Mouse (Mus musculus): ENCODE data around the gene Npas3.

The Npas3 gene

DNA sequence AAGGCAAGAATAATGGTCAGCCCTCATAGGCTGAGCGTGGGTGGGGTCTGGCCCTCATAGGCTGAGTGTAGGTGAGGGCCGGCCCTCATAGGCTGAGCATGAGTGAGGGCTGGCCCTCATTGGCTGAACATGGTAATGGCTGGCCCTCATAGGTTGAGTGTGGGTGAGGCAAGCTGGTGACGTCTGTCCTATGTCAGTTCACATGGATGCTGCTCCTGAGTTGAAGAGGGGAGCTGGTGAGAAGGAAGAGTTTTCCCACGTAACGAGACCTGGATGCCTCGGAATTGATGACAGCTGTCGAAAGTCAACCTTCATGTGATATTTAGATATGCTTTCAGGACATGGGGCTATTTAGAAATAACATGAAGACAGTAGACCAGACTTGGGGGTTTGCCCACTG is 45.5 kb downstream of the Npas3 start:
- no peak for DNase-seq (ENCODE audit: low spot score in 2 of 2)

DNA sequence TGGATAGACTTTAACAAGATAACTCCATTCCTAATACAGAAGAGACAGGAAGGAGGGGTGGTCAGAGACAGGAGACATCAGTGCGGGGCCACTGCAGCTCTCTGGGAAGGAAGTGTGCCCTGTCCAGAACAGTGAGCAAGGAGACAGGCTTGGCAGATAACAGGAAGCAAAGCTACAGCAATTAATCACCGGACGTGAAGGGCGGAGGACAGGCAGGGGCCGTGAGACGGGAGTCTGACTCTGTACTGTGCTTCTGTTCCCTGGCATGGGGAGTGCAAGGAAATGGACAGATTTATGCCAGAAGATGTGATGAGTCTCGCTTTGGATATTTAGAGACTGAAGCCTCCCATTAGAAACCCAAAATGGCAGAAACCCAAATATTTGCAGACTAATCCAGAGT is 47.3 kb downstream of the Npas3 start:
- DNase-seq (ENCODE audit: low spot score in 2 of 2) = no peak

DNA sequence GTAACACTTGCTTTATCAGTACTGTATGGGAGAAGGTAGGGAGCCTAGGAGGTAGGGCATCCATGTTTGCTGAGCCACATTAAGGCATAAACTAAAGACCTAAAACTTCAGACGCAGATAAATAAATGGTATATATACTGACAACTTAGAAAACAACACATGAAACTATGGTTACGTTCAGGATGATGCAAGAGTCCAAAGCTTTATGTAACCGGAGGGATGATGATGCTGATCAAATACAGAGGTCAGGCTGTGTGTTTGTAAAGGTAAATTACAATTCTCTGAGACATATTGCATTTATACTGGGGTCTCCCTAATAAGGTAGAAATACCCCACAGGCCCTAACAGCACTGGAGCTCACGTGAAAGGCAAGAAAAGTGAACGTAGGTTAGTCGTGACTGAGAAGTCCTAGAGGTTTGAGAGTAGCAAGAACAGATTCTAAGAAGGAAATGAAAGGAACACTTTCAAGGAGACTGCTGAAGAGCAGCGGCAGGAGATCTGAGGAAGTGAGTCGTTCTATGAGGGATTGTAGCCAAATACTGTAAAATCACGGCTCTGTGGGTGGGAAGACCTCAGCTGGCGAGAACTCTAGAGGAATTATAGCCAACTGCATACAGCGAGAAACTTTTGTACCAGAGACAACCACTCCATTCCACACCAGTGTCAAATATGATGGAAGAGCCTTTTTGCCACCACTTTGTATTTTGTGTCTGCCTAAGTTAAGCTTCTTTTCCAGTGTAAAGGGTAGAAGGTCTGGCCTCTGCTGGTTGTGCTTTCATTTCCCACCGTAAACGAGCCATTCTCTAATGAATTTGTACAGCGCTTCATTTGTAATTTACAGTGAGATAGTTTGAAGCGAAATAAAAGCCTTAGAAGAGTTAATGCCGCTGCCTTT is 49.7 kb downstream of the Npas3 start:
- DNase-seq (ENCODE audit: low spot score in 2 of 2) = no peak

DNA sequence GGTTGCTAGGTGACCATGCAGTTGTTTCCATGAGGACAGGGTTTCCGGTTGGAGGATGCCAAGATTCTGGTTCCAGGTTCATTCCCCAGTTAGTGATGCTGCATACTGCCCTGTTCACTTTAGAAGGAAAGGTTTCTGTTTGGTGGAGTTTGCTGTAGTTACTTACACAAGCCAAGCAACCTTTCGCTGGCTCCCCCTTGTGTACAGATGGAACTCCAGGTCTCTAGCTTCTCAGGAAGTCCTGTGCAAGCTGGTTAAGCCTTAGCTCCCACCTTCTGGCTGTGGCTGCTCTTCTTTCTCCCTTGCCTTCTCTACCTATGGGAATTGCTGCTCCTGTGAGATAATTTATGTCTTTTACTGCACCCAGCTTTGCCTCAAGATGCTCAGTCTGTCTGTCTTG is 52.5 kb downstream of the Npas3 start:
- DNase-seq (ENCODE audit: low spot score in 2 of 2) = no peak

DNA sequence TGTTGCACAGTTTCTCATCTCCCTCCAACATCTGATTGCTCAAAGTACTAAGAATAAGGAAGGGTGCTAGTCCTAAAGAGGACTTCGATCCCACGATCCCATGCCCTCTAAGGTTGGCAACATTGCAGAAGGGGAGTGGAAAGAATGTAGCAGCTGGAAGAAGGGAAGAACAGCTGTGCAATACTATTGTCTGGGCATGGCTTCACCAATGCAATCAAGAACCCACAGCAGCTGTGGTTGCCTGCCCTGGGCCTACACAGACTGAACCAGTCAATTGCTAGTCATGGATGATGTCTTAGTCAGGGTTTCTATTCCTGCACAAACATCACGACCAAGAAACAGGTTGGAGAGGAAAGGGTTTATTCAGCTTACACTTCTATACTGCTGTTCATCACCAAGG is 53.7 kb downstream of the Npas3 start:
- DNase-seq (ENCODE audit: low spot score in 2 of 2) = no peak

DNA sequence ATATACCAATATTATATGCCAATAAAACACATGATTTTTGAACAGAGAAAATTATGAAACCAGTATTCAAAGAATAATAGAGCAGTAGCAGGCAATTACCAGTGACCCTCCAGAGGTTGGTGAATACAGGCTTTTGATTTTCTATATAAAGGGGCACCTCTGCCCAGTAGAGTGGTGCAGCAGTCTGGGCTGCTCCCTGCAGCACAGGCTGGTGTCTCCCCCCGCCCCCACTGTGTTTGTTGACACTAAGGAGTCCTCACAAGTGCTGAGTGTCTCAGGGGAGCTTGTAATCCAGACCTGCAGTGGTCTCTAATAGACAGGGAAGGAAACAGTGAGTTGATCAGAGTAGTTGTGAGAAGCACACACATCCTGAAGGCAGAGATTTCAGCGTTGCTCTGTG is 68.2 kb downstream of the Npas3 start:
- DNase-seq (ENCODE audit: low spot score in 2 of 2) = no peak

DNA sequence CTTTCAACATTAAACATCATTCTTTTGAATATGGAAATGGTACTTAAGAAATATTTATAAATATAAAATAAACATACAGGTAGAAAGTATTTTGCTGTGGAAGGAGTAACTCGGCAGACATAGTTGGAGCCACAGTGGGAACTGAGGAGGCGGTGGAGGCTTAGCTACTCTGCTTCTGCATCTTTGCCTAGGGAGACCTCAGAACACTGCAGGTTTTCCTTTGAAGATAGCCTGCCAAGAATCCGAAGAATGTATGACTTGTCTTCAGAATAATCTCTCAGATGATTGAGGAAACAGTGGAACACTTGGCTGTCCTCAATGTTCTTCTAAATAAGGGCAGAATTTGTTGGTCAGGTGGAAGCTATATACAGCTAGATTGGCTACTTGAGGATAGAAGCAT is 69.3 kb downstream of the Npas3 start:
- DNase-seq (ENCODE audit: low spot score in 2 of 2) = no peak

DNA sequence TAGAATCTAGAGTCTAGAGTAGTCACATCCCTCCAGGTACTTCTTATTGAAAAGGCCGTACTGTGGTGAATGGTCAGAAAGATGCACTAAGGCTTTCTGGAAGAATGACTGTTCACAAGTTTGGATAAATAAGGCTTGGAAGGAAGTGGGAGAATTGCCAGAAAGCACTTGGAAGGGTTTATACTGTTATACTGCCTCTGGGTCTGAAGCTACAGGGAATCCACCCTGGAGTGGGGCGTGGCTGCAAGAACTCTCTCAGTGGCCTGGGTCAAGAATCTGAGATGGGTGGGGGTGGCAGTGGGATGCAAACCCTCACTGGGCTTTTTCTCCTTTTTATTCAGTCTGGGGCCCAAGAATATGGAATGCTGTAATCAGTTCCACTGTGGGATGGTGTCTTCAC is 72.0 kb downstream of the Npas3 start:
- DNase-seq (ENCODE audit: low spot score in 2 of 2) = no peak

DNA sequence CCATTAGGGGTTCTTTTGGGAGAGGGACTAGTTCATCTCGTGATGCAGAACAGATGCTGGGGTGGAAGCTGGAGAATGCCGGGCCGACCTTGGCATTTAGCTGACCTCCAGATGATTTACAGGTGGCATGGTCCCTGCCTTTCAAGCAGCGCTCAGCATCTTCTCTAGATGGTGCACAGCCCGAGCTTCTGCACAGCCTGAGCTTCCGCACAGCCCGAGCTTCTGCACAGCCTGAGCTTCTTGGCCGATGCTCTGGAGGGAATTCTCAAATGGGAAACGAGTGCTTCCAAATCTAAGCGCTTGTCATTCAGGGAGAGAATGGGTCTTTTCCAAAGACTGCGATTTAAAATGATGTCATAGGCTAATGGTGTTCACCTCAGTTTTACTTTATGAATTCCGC is 72.5 kb downstream of the Npas3 start:
- no peak for DNase-seq (ENCODE audit: low spot score in 2 of 2)

DNA sequence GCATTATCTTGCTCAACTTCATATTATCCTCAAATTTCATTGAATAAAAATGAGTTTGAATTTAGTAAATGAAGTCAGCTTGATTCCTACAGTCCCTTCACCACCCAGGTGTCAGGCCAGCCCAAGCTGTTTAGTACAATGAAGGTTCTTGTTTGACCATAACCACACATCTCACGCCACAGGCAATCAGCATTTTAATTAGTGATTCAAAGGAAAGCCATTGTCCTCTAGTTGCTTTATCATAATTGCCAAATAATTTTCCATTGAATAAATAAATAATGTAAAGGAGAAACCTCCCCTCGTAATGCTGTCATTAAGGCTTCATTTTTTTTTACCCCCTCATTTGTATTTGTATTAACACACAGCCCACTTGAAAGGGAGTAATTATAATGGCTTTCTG is 73.5 kb downstream of the Npas3 start:
- DNase-seq (ENCODE audit: low spot score in 2 of 2) = no peak

DNA sequence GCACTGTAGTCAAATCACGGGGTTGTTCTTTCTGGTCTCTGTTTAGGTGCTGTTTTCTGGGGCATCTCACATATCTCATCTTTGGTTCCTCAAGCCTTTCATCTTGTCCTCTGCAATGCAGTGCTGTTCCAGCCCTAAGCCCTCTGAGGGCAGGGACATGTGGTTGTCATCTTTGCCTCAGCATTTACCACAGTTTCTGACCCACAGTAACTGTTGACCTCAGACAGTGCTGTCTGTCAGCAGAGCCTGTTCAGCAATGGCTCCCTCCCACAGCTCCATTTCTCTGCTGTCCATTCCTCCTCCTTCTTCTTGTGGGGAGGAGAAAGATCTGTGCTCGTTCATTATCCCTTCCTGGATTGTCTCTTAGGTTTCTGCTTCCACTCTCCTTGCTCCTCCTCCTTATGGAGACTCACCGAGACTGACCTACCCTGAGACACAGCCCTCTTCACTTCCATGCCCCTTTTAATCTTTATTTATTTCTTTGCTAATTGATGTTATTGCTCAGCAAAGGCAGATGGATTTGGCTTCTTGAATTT is 79.2 kb downstream of the Npas3 start:
- no peak for DNase-seq (ENCODE audit: low spot score in 2 of 2)

DNA sequence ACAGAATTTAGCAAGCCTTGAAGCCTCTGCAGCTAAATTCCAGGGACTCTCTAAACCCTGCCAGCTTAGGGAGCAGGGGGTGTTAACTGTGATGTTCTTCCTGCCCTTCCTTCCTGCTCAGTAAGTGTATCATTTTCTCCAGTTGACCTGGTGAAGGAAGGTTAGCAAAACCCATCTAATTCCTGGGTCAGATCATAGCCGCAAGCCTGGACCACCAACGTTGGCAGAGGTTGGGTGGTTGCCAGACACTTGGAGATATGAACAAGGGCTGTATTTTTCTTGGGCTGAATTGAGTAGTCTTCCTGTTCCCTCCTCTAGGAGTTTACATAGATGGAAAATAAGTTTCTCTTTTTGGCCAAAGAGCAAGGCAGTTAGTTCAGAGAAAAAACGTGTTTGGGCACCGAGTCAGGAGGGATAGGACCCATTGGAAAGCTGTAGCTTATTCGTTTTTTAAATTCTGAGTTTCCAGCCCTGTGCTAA is 79.8 kb downstream of the Npas3 start:
- DNase-seq (ENCODE audit: low spot score in 2 of 2) = no peak

DNA sequence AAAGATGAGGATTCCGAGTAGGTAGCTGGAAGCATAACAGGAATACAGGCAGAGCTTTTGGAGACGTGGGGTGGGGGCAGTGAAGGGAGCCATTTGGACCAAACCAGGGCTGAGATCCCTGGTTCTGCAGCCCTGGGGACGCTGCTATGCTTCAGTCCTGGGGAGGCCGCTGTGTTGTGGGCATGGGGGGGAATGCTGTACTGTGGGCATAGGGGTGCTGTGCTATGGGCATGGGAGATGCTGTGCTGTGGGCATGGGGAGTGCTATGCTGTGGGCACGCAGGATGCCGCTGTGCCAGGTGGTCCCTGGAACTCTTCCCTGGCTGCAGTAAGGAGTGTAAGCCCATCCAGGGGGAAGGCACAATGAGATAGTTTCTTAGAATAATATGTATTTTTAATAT is 81.7 kb downstream of the Npas3 start:
- DNase-seq (ENCODE audit: low spot score in 2 of 2) = no peak

DNA sequence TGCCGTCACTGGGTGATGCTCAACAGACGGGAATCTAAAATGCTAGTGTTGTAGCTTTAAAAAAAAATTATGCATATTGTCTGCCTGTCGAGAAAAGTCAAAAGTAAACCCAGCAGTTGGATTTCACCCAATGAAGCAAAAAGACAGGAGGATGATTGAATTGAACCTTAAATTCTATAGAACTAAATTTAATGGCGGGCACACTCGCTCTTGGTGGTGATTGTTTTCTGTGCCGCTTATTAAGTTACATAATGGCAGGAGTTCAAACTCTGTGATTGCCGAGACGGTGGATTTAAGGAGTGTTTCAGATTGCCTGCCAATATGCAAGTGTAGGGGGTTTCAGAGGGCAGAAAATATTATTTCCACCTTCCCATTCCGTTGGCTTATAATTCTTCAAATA is 82.9 kb downstream of the Npas3 start:
- no peak for DNase-seq (ENCODE audit: low spot score in 2 of 2)

DNA sequence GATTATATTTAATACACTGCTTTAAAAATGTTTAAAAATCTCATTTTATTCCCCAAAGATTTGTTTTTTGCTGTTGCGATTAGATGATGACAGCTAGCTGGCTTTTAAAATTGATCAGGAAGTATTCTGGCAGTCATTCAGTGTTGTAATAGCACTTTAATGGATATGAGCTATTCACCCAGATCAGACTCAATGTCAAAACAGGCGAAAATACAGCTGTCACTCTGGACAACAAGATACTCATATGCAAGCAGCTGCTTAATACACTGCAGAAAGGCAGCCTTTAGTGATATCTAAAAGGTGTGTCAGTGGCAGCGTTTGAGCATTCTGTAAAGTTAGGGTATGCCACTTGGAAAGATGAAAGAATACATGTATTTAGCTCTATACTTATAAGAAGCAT is 83.3 kb downstream of the Npas3 start:
- DNase-seq (ENCODE audit: low spot score in 2 of 2) = no peak

DNA sequence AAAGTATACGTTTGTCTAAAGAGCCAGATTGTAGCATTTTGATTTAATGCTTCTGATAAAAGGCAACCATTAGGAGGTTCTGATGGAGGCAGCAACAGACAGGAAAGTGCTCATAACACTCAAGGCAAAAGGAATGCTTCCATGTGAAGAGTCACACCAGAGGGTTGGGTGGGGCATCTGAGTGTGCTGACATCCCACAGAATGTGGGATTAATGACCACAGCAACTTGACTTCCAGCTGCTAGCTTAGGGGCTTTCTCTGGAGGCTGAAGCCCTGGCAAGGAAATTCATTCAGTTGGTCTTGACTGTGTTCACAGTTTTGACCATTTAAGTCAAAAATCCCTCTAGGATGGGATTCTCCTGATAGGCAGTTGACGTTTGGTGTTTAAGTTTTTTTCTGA is 84.8 kb downstream of the Npas3 start:
- DNase-seq (ENCODE audit: low spot score in 2 of 2) = no peak

DNA sequence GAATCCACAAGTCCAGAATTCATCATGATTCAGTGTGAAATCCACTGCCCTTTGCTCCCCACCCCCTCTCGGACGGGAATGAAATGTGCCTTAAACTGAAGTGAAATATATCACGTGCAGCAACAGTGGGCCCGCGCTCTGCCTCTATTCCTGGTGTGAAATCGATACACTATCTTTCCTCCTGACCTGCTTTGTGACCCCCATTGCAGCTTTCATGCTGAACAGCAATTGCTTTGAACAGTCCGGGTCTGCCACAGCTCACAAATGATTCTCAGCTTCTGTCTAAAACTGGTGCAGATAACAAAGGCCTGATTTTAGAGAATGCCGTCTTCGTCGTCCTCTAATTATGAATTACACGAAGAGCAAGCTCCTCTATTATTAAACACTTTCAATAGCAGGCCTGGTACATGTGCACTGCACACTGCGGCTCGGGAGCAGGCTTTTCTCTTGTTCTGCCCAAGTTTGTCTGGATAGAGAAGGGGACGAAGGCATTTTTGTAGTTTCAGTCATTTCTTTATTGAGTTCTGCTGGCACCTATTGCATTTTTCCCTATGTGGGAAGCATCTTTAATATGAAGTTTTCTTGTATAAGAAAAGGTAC is 90.0 kb downstream of the Npas3 start:
- DNase-seq (ENCODE audit: low spot score in 2 of 2) = no peak

DNA sequence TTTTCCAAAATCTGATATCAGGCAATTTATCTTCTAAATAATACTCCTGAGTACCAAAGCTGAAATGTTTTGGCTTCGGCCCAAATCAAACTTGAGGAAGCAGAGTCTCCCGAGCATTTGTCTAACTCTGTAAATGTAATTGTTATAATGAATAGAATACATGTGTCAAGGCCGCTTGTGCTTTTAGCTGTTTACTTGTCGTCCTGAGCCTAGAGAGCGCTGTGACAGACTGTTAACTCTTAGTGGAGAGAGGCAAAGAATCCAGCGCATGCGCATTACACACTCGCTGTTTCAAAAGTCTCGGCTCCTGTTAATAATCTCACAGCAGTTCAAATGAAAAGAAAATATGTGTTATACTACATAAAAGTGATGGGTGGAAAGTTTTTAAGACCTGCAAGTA is 94.3 kb downstream of the Npas3 start:
- no peak for DNase-seq (ENCODE audit: low spot score in 2 of 2)

DNA sequence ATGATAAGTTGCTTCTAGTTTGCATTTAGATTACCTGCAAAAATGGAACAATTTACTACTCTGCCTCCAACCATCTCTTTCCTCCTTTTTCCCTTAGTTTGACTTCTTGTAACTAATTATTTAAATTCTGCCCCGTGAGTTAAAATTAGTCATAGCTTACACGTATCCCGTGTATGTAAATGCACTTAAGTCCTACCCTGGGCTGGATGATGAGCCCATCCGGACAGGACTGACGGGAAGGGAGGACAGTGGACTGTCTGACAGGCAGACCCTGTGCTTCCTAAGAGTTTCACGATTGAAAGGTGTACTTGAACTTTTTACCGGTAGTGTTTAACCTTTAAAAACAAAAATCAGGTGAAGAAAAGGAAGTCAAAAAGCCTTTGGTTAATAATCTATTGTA is 103.4 kb downstream of the Npas3 start:
- DNase-seq (ENCODE audit: low spot score in 2 of 2) = no peak

DNA sequence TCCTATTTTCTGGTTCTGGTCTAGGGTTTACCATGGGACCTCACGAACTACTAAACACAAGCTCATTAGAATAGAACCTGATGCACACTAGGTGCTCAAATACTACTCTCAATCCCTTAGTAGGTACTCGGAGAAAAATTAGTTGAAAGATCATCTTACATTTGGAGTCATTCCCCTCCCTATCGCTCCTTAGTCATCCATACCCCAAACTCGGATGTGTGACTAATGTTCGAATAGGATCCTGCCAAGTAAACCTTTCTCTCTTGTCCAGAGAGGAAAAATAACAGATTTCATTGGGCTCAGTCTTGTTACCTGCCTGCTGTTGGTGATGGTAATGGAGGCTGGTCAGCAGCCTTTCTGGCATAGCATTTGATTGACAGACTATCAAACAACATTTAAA is 117.3 kb downstream of the Npas3 start:
- no peak for DNase-seq (ENCODE audit: low spot score in 2 of 2)

DNA sequence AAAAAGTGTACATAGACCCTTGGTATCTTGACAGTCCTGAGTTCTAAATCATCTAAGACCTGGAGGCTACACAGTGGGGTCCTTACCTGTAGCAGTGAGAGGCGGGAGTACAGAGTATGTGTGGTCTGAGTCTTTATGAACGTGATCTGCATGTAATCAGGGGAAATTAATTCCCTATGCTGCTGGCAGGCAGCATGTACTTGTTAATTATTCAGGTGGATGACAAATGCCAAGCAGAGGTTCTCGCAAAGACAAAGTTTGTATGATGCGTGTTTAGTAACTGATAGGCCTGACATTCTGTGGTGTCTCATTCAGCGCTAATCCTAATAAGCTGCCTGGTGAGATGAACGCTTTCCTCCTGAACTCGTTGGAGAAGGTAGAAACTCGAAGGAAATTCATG is 136.4 kb downstream of the Npas3 start:
- no peak for DNase-seq (ENCODE audit: low spot score in 2 of 2)

DNA sequence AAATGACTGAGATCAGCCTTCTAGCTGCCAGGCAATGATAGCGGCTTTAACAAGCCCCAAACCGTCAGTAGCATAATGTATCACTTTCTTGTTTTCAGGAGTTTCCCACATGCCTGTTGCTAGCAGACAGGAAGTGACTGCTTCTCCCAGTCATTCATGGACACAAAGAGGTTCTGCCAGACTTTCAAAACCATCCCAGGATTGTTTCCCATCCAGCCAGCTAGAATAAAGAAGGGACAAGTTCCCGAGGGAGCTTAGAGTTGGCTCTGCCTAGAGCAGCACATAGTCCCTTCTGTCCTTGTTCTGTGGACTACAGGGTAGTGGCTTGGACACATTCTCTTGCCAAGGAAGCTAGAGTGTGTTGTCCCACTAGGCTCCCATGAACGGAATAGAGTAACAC is 157.4 kb downstream of the Npas3 start:
- no peak for DNase-seq (ENCODE audit: low spot score in 2 of 2)

DNA sequence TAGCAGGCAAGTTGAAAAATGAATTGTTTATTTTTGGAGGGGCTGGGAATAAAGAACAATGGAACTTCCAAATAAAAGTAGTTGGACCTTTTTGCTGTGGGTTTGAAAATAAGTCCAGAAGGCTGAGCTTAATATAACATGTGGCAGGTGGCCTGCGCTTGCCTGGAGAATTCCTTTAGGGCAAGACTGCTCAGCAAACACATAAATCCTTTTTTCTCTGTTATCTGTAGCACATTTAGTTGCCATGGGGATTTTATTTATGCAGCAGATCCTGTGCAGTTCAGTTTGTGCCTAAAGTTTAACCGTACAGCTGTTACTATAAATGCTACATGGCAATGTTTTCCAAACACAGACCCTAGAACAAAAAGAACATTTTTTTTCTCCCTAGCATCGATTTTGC is 159.3 kb downstream of the Npas3 start:
- DNase-seq (ENCODE audit: low spot score in 2 of 2) = peak; percentile 30 to 44

All from right cerebral cortex, postnatal 36 days (tissue).